Mouse (Mus musculus) heart, embryonic 15.5 days (tissue): Measurements from ENCODE around the gene Hdac1. TPM values are rescaled to one million over a fixed set of nuclear protein-coding genes. Genes with fewer than 3 reads are reported as not detected.
"Not testable (repeated sequence)": the region's sequence is repeated elsewhere in the genome, so short reads cannot be mapped to it uniquely, and the experiment has no call there.

Source experiments
- ATAC-seq: fragments of 200-750 bp; cut with Nextera tagmentation; replicated peaks from 2 replicates; pipeline ENCODE4 v1.8.0; 2017; ENCODE audit warnings: low read depth, moderate TSS enrichment; ENCODE audit not compliant: insufficient number of reproducible peaks, insufficient read depth, low FRiP score
- H3K27ac ChIP-seq: fragments of 300-500 bp; sonication (generic); 2 replicates; pipeline ENCODE4 v1.5.1; 2015; ENCODE audit warnings: mild to moderate bottlenecking, inconsistent platforms
- H3K27me3 ChIP-seq: fragments of 300-500 bp; sonication (generic); 2 replicates; pipeline ENCODE4 v1.6.1; 2015; ENCODE audit warnings: inconsistent platforms
- H3K36me3 ChIP-seq: fragments of 300-500 bp; sonication (generic); 2 replicates; pipeline ENCODE4 v1.6.1; 2015; ENCODE audit warnings: mild to moderate bottlenecking, inconsistent platforms
- H3K4me1 ChIP-seq: fragments of 300-500 bp; sonication (generic); replicated peaks from 2 replicates; pipeline ENCODE4 v1.6.1; 2015; ENCODE audit warnings: inconsistent platforms
- H3K4me2 ChIP-seq: fragments of 300-500 bp; sonication (generic); 2 replicates; pipeline ENCODE4 v1.6.1; 2015; ENCODE audit warnings: inconsistent platforms, mild to moderate bottlenecking, moderate library complexity
- H3K4me3 ChIP-seq: fragments of 300-500 bp; sonication (generic); 2 replicates; pipeline ENCODE4 v1.5.1; 2015; ENCODE audit warnings: mild to moderate bottlenecking, inconsistent platforms
- H3K9ac ChIP-seq: fragments of 300-500 bp; sonication (generic); 2 replicates; pipeline ENCODE4 v1.6.1; 2015; ENCODE audit warnings: mild to moderate bottlenecking, inconsistent platforms
- H3K9me3 ChIP-seq: fragments of 300-500 bp; sonication (generic); replicated peaks from 2 replicates; pipeline ENCODE4 v1.6.1; 2016; ENCODE audit warnings: inconsistent platforms
- WGBS: fragments of 180-500 bp; shearing (Covaris S2); methylation state at CpG from one replicate; pipeline ENCODE4 v1.1.7; 2015; ENCODE audit warnings: mixed read lengths; 5-methylcytosine and 5-hydroxymethylcytosine counted together
- polyA plus RNA-seq: library from polyadenylated mRNA; unstranded; fragments of >200 nt; fragmentation: Nextera tagmentation; extraction: Ambion mirVana; gene quantifications from 2 replicates; pipeline ENCODE4 v1.2.1, GENCODE M21; 2015

Hdac1 gene
- polyA plus RNA-seq, 1 experiment from 2014 or later: 99.9 TPM

- no peaks in the 10 kb centered on the region for H3K27me3 ChIP-seq
- H3K4me3 ChIP-seq: no peak overlapping the region
- H3K4me1 ChIP-seq: peaks cover 17% of the 10 kb centered on the region
- no peak overlapping the region for H3K27ac ChIP-seq
- 68% methylated on average over 6 of the region's 6 CpGs for WGBS
- H3K36me3 ChIP-seq: peaks cover 7% of the 10 kb centered on the region; the same call in 1 of the 2 replicates
- ATAC-seq: no peak
- no peak overlapping the region for H3K9ac ChIP-seq
- H3K9me3 ChIP-seq: no peaks in the 10 kb centered on the region
- no peak overlapping the region for H3K4me2 ChIP-seq
Observed at GRCm38 (mm10) chr4:129540012-129540411, 2.5 kb downstream of the Hdac1 start.

DNA sequence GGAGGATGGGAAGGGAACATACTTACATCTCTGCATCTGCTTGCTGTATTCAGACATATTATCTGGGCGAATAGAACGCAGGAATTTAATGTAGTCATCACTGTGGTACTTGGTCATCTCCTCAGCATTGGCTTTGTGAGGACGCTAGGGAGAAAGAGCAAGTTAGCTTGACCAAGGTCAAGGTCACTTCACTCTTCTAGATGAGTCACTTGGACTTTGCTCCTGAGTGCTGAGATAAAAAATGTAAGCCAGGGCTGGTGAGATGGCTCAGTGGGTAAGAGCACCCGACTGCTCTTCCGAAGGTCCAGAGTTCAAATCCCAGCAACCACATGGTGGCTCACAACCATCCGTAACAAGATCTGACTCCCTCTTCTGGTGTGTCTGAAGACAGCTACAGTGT, 13.6 kb downstream of the Hdac1 start:
- 90% methylated on average over 6 of the region's 6 CpGs for whole genome bisulfite sequencing
- not testable (repeated sequence) for H3K27ac ChIP-seq, H3K4me1 ChIP-seq, ATAC-seq, H3K9ac ChIP-seq, H3K4me3 ChIP-seq, H3K27me3 ChIP-seq, H3K4me2 ChIP-seq, H3K9me3 ChIP-seq
- H3K36me3 ChIP-seq: peaks cover 57% of the 10 kb centered on the region

DNA sequence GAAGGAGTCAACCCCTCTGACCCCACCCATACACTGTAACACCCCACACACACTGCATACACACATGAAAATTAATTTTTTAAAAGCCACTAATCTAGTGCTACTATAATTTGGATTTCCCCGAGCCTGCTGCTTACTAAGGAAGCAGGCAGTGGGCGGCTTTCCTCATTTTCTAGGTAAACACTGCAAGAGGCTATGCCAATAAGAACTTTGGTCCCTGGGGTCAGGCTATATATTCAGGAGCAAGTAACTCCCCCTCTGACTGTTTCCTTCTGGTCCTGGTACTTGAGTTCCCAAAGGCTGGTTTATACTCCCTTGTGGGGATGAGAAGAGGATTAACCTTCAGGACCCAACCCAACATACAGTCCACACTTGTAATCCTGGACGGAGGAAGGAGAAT, 16.6 kb downstream of the Hdac1 start:
- Histone ChIP-seq H3K9ac (no peak overlapping the region), H3K4me3 (no peak overlapping the region), H3K27ac (no peak overlapping the region), H3K27me3 (no peaks in the 10 kb centered on the region), H3K36me3 (peaks cover 70% of the 10 kb centered on the region), H3K4me1 (peaks cover 7% of the 10 kb centered on the region), H3K9me3 (no peaks in the 10 kb centered on the region), H3K4me2 (no peak overlapping the region)
- 88% methylated on average over 3 of the region's 3 CpGs for WGBS
- no peak for ATAC-seq

- WGBS: 73% methylated on average over 5 of the region's 5 CpGs
- no peak overlapping the region for H3K4me2 ChIP-seq
- peaks cover 71% of the 10 kb centered on the region for H3K36me3 ChIP-seq
- no peak overlapping the region for H3K4me3 ChIP-seq
- no peaks in the 10 kb centered on the region for H3K9me3 ChIP-seq
- no peak overlapping the region; the same call in 1 of the 2 replicates for H3K27ac ChIP-seq
- no peaks in the 10 kb centered on the region for H3K27me3 ChIP-seq
- ATAC-seq: no peak
- H3K4me1 ChIP-seq: peaks cover 7% of the 10 kb centered on the region
- no peak overlapping the region for H3K9ac ChIP-seq
Observed at GRCm38 (mm10) chr4:129525338-129525737, 17.2 kb downstream of the Hdac1 start.

DNA sequence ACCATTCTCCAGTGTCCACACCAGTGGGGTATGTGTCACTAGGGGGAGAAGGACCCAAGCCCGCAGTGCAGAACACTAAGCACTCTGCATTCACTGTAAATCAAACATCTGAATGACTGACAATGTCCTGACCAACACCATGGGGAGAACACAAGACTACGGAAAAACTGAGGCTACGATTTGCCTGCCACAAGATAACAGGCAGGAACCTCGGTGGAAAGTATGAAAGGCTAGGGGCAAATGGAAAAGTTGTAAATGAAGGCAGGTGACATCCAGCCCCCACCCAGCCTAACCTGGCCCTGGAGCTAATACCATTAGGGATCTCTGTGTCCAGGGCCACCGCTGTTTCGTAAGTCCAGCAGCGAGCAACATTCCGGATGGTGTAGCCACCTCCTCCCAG, 24.0 kb downstream of the Hdac1 start:
- Histone ChIP-seq H3K27ac (no peak overlapping the region), H3K36me3 (peaks cover 58% of the 10 kb centered on the region), H3K4me2 (no peak overlapping the region), H3K9ac (no peak overlapping the region), H3K4me3 (no peak overlapping the region), H3K27me3 (no peaks in the 10 kb centered on the region), H3K9me3 (no peaks in the 10 kb centered on the region), H3K4me1 (peaks cover 11% of the 10 kb centered on the region)
- no peak for ATAC-seq
- WGBS: 76% methylated on average over 8 of the region's 8 CpGs

DNA sequence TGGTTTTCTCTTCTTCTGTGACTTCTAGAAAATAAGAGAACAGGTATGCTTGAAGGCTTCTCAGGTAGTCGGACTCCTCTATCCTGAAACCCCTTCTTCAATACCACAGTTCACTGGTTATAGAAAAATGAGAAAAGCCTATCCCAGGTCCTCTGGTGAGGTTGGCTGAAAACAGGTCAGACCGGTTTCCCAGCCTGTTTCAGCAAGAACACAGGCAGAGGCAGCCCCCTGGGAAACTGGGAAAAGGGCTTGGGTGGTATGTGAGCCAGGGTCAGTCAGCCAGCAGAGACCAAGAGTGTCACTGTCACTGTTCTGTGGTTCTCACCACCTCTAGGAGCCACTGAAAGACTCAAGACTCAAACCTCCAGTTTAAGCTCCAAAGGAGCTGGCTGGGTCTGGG, 25.6 kb downstream of the Hdac1 start:
- H3K27ac ChIP-seq: peak overlapping the region; percentile 42; the same call in 1 of the 2 replicates
- no peaks in the 10 kb centered on the region for H3K9me3 ChIP-seq
- no peaks in the 10 kb centered on the region for H3K27me3 ChIP-seq
- H3K4me1 ChIP-seq: peaks cover 16% of the 10 kb centered on the region
- peaks cover 42% of the 10 kb centered on the region for H3K36me3 ChIP-seq
- 57% methylated on average over 2 of the region's 2 CpGs for WGBS
- H3K4me2 ChIP-seq: no peak overlapping the region
- H3K9ac ChIP-seq: no peak overlapping the region
- no peak overlapping the region for H3K4me3 ChIP-seq
- no peak for ATAC-seq

GRCm38 (mm10) chr4:129514300-129514898, 28.1 kb downstream of the Hdac1 start:
- Histone ChIP-seq H3K36me3 (peaks cover 21% of the 10 kb centered on the region), H3K27ac (peak overlapping the region; percentile 96), H3K9me3 (no peaks in the 10 kb centered on the region), H3K4me1 (peaks cover 18% of the 10 kb centered on the region), H3K27me3 (no peaks in the 10 kb centered on the region), H3K4me3 (peak overlapping the region; percentile 100), H3K4me2 (peak overlapping the region; percentile 83), H3K9ac (peak overlapping the region; percentile 100)
- under 1% methylated on average over 35 of the region's 35 CpGs for WGBS
- ATAC-seq: peak; percentile 53

DNA sequence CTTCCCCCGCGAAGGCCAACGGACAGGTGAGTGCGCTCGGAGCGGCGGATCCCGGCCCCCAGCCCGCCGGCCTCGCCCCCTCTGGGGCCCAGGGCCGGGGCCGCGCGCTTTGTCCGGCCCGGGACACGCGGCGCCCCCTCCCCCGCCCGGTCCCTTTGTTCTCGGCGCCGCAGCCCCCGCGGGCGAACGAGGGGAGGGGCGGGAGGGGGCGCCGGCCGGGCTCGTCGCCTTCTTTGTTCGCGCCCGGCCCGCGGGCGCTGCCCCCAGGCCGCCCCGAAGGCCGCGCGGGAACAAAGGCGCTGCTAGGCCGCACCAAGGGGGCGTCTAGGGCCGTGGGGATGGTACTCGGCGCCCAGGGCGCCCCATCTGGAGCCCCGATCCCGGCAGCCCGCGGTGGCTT, 28.6 kb downstream of the Hdac1 start:
- Histone ChIP-seq H3K9ac (peak overlapping the region; percentile 100), H3K36me3 (peaks cover 21% of the 10 kb centered on the region), H3K9me3 (no peaks in the 10 kb centered on the region), H3K4me2 (peak overlapping the region; percentile 83), H3K4me1 (peaks cover 23% of the 10 kb centered on the region), H3K4me3 (peak overlapping the region; percentile 100), H3K27me3 (no peaks in the 10 kb centered on the region), H3K27ac (peak overlapping the region; percentile 96)
- under 1% methylated on average over 51 of the region's 57 CpGs for WGBS
- ATAC-seq: peak; percentile 38

- H3K4me2 ChIP-seq: peak within 1 kb of the TSS; percentile 83
- peaks cover 28% of the 10 kb centered on the region for H3K4me1 ChIP-seq
- ATAC-seq: peak; percentile 83
- H3K27me3 ChIP-seq: no peaks in the 10 kb centered on the region
- peak within 1 kb of the TSS; percentile 96 for H3K27ac ChIP-seq
- peak within 1 kb of the TSS; percentile 100 for H3K9ac ChIP-seq
- H3K9me3 ChIP-seq: no peaks in the 10 kb centered on the region
- 7% methylated on average over 47 of the region's 47 CpGs for WGBS
- H3K36me3 ChIP-seq: peaks cover 17% of the 10 kb centered on the region
- peak within 1 kb of the TSS; percentile 100 for H3K4me3 ChIP-seq
Observed at GRCm38 (mm10) chr4:129513086-129513767, 29.3 kb downstream of the Hdac1 start, which contains the start of gene Marcksl1. Gene Marcksl1 (plus strand): TSS chr4:129513581.

DNA sequence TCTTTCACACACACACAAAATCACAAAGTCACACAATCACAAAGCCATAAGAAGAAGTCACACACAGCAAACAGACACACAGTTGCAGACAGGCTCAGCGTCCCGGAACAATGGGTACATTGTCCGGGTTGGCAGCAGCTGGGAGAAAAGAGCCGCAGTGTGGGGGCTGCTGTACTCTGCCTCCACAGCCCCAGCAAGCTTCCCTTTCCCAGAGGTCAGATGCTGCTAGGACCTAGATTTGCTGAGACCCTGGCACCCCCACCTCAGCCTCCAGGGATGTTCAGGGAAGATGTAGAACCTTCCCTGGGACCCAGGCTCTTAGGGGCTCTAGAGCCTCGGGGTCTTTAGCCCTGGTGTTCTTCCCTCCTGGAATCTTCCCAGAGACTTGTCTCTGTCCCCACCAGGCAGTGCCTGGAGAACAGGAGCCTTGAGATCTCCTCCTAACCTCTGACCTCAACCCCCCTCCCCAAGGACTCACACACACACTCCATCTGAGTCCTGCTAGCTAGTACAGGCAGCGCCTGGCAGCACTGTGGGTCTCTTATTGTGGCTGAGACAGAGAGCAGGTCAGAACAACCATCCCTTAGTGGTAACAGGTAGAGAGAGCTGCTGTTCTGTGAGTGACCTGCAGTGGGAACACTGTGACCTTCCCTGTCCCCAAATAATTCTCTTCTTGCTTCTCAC, 31.0 kb downstream of the Hdac1 start:
- H3K9ac ChIP-seq: no peak overlapping the region
- no peak for ATAC-seq
- no peak overlapping the region for H3K27ac ChIP-seq
- H3K4me3 ChIP-seq: no peak overlapping the region
- H3K9me3 ChIP-seq: no peaks in the 10 kb centered on the region
- H3K4me1 ChIP-seq: peaks cover 36% of the 10 kb centered on the region
- H3K4me2 ChIP-seq: no peak overlapping the region
- H3K36me3 ChIP-seq: peaks cover 1% of the 10 kb centered on the region
- WGBS: 55% methylated on average over 6 of the region's 6 CpGs
- H3K27me3 ChIP-seq: no peaks in the 10 kb centered on the region

DNA sequence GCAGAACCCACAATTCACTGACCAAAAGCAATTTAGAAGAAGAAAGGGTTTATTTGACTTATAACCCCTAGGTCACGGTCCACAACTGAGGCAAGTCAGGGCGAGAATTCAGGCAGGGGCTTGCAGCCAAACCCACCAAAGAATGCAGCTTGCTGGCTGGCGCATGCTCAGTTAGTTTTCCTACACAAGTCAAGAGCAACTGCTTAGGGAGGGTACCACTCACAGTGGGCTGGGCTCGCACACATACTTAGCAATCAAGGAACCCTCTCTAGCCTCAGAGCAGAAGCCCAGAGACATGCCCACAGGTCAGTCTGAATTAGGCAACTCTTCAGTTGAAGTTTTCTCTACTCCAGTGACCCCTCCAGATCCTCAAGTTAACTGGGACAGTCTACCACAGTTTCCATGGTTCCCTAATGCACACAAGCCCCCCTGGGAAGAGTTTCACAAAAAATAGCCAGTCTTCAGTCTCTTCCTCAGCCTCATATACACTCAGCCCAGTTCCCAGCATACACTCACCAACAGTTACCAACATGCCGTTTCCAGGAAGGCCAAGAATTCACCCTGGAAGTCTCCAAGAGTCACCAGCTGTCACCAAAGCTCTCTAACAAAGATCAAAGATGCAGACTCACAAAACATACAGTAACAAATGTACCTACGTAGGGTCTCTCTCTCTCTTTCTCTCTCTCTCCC, 31.6 kb downstream of the Hdac1 start:
- Histone ChIP-seq H3K27me3 (no peaks in the 10 kb centered on the region), H3K4me1 (peaks cover 36% of the 10 kb centered on the region), H3K9me3 (no peaks in the 10 kb centered on the region), H3K27ac (no peak overlapping the region), H3K4me3 (no peak overlapping the region), H3K36me3 (no peaks in the 10 kb centered on the region), H3K9ac (no peak overlapping the region), H3K4me2 (no peak overlapping the region)
- WGBS: 65% methylated on average over 6 of the region's 6 CpGs
- ATAC-seq: no peak
